Mouse (Mus musculus): ENCODE measurements around the gene Mybbp1a.

GRCm38 (mm10) chr11:72489881-72490301 lies 48.7 kb downstream of the Mybbp1a start, which contains the start of gene Spns2:
- TF ChIP-seq POLR2A (IDR thresholded peaks at IDR 0.05; ENCODE audit: low read depth, low read length) (no peak), EP300 (IDR thresholded peaks at IDR 0.05; ENCODE audit: low read length) (no peak), ZNF384 (IDR thresholded peaks at IDR 0.05; ENCODE audit: low read depth, low read length) (no peak), ELF1 (IDR thresholded peaks at IDR 0.05; ENCODE audit: low read depth, low read length) (no peak), CTCF (conservative IDR thresholded peaks at IDR 0.05 in 1 of 2, IDR thresholded peaks at IDR 0.05 in 1 of 2; ENCODE audit: low read depth in 2 of 2, low read length in 2 of 2) (no peak)

All from CH12.LX (cell line).